ENCODE assay signal across 9 mouse cellular contexts in the genomic region with DNA sequence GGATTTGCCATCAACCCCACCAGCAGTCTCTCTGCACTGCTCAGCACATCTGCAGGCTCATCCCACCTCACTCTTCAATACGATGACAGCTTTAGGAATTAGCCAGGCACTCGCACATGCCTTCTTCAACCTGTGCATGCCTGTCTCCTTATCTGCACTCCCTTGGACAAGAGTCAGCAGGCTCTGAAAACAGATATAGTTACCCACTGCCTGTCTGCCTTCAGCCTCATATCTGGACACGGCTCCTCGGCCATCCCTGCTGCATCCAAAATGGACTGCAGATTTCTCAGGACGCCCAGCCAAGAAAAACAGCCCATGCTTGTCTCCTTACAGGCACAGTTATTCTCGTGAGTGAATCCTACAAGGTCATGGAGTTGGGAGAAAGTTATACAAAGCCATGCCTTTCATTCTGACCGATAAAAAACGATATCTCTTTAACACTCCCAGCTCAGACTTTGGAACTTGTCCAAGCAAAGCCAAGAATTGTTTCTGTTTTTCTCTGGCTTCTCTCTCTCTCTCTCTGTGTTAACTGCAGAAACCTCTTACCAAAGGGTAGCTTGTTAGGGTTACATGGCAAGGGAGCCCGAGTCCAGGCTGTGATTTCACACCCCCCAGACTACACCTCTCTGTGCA. TPM values are rescaled to one million over a fixed set of nuclear protein-coding genes. Genes with fewer than 3 reads are reported as not detected.
A peak's percentile ranks its signal among the peaks of the same experiment; 100 is the strongest.
DNase-seq lines count a peak whose midpoint lies in the region; ATAC-seq and TF ChIP-seq lines count a peak whose summit lies in the region.
"Had no signal": no experiment of that assay in that cellular context is flagged by ENCODE, and none has a peak within 500 bp of the region (broad histone marks: within the 10 kb centered on the region; RNA-seq: fewer than 3 reads in every experiment).

No protein-coding gene starts in this region.

- H3K9ac ChIP-seq in limb, embryonic 13.5 days, result no peak overlapping the region
- H3K9ac ChIP-seq in heart, embryonic 13.5 days, result peak overlapping the region; percentile 37; the same call in 1 of the 2 replicates
- H3K9ac ChIP-seq in limb, embryonic 15.5 days, result no peak overlapping the region
- 0 out of 2 replicates have a peak overlapping the region, but pooled peaks have one; percentile 7 for H3K9ac ChIP-seq in stomach, embryonic 16.5 days (ENCODE audit: low read length)
- no peak overlapping the region for H3K9ac ChIP-seq in midbrain, postnatal 0 days (replicated peaks; ENCODE audit: low read length, poor library complexity, severe bottlenecking)

- H3K36me3 ChIP-seq in limb, embryonic 13.5 days, result no peaks in the 10 kb centered on the region
- no peaks in the 10 kb centered on the region for H3K36me3 ChIP-seq in limb, embryonic 10.5 days
- no peaks in the 10 kb centered on the region for H3K36me3 ChIP-seq in heart, embryonic 13.5 days
- H3K36me3 ChIP-seq in limb, embryonic 15.5 days, result no peaks in the 10 kb centered on the region
- no peaks in the 10 kb centered on the region for H3K36me3 ChIP-seq in stomach, embryonic 16.5 days (ENCODE audit: control insufficient read depth, insufficient read depth, low read length)
- no peaks in the 10 kb centered on the region for H3K36me3 ChIP-seq in midbrain, postnatal 0 days (ENCODE audit: insufficient read depth, low read length)

- WGBS in limb, embryonic 13.5 days, result 59% methylated on average over 9 of the region's 9 CpGs
- 85% methylated on average over 9 of the region's 9 CpGs for WGBS in limb, embryonic 10.5 days
- WGBS in heart, embryonic 13.5 days, result 18% methylated on average over 9 of the region's 9 CpGs
- WGBS in limb, embryonic 15.5 days, result 42% methylated on average over 9 of the region's 9 CpGs
- WGBS in stomach, embryonic 16.5 days, result 31% methylated on average over 9 of the region's 9 CpGs
- 69% methylated on average over 9 of the region's 9 CpGs for WGBS in midbrain, postnatal 0 days

- DNase-seq in limb, embryonic 10.5 days (ENCODE audit: low spot score), result no peak
- no peak for DNase-seq in frontal cortex, postnatal 14 days (ENCODE audit: low spot score in 2 of 2)
- no peak for DNase-seq in midbrain, postnatal 0 days (ENCODE audit: low spot score)
- DNase-seq in cerebellum, postnatal 14 days, result no peak
- DNase-seq: right cerebral cortex, postnatal 4 days had no signal

- ATAC-seq in limb, embryonic 13.5 days (ENCODE audit: low FRiP score, low read depth), result no peak
- ATAC-seq in heart, embryonic 13.5 days (ENCODE audit: extremely low read depth, insufficient number of reproducible peaks, low FRiP score, low TSS enrichment), result peak; percentile 71
- no peak for ATAC-seq in limb, embryonic 15.5 days (ENCODE audit: insufficient number of reproducible peaks, low FRiP score, low TSS enrichment, low read depth)
- ATAC-seq in stomach, embryonic 16.5 days (ENCODE audit: insufficient read depth, low FRiP score), result peak; percentile 23; the same call in 1 of the 2 replicates
- ATAC-seq in midbrain, postnatal 0 days (ENCODE audit: low FRiP score), result no peak

- H3K4me1 ChIP-seq in limb, embryonic 13.5 days, result peaks cover 16% of the 10 kb centered on the region
- no peaks in the 10 kb centered on the region for H3K4me1 ChIP-seq in limb, embryonic 10.5 days
- peaks cover 49% of the 10 kb centered on the region for H3K4me1 ChIP-seq in heart, embryonic 13.5 days
- H3K4me1 ChIP-seq in limb, embryonic 15.5 days, result peaks cover 32% of the 10 kb centered on the region
- H3K4me1 ChIP-seq in stomach, embryonic 16.5 days (ENCODE audit: control insufficient read depth, insufficient read depth, low read length), result peaks cover 21% of the 10 kb centered on the region
- no peaks in the 10 kb centered on the region for H3K4me1 ChIP-seq in midbrain, postnatal 0 days (ENCODE audit: insufficient read depth, low read length)

- H3K9me3 ChIP-seq in limb, embryonic 13.5 days, result no peaks in the 10 kb centered on the region
- H3K9me3 ChIP-seq in limb, embryonic 10.5 days (replicated peaks), result no peaks in the 10 kb centered on the region
- no peaks in the 10 kb centered on the region for H3K9me3 ChIP-seq in heart, embryonic 13.5 days
- H3K9me3 ChIP-seq in limb, embryonic 15.5 days, result no peaks in the 10 kb centered on the region
- no peaks in the 10 kb centered on the region for H3K9me3 ChIP-seq in stomach, embryonic 16.5 days (replicated peaks; ENCODE audit: control insufficient read depth, low read length)
- no peaks in the 10 kb centered on the region for H3K9me3 ChIP-seq in midbrain, postnatal 0 days (ENCODE audit: low read length)

- H3K27ac ChIP-seq in limb, embryonic 13.5 days, result peak overlapping the region; percentile 28; the same call in 1 of the 2 replicates
- no peak overlapping the region for H3K27ac ChIP-seq in limb, embryonic 10.5 days
- H3K27ac ChIP-seq in heart, embryonic 13.5 days (replicated peaks), result peak overlapping the region; percentile 88
- H3K27ac ChIP-seq in limb, embryonic 15.5 days, result peak overlapping the region; percentile 38; the same call in 1 of the 2 replicates
- H3K27ac ChIP-seq in stomach, embryonic 16.5 days (ENCODE audit: low read length), result peak overlapping the region; percentile 53
- no peak overlapping the region for H3K27ac ChIP-seq in midbrain, postnatal 0 days (ENCODE audit: low read depth, low read length)

- no peak overlapping the region for H3K4me2 ChIP-seq in limb, embryonic 13.5 days (replicated peaks)
- peak overlapping the region; percentile 52 for H3K4me2 ChIP-seq in heart, embryonic 13.5 days
- no peak overlapping the region for H3K4me2 ChIP-seq in limb, embryonic 15.5 days
- H3K4me2 ChIP-seq in stomach, embryonic 16.5 days (ENCODE audit: low read depth, low read length), result no peak overlapping the region
- H3K4me2 ChIP-seq in midbrain, postnatal 0 days (ENCODE audit: low read depth, low read length, poor library complexity, severe bottlenecking), result no peak overlapping the region

- no peaks in the 10 kb centered on the region for H3K27me3 ChIP-seq in limb, embryonic 13.5 days
- H3K27me3 ChIP-seq in limb, embryonic 10.5 days (ENCODE audit: low read depth, poor library complexity, severe bottlenecking), result no peaks in the 10 kb centered on the region
- H3K27me3 ChIP-seq in heart, embryonic 13.5 days (replicated peaks), result peaks cover 11% of the 10 kb centered on the region
- H3K27me3 ChIP-seq in limb, embryonic 15.5 days, result no peaks in the 10 kb centered on the region
- H3K27me3 ChIP-seq in stomach, embryonic 16.5 days (ENCODE audit: control insufficient read depth, insufficient read depth, low read length), result no peaks in the 10 kb centered on the region
- H3K27me3 ChIP-seq in midbrain, postnatal 0 days (ENCODE audit: insufficient read depth, low read length), result no peaks in the 10 kb centered on the region

- no peak overlapping the region for H3K4me3 ChIP-seq in limb, embryonic 13.5 days
- no peak overlapping the region for H3K4me3 ChIP-seq in limb, embryonic 10.5 days
- H3K4me3 ChIP-seq in heart, embryonic 13.5 days, result no peak overlapping the region
- no peak overlapping the region for H3K4me3 ChIP-seq in limb, embryonic 15.5 days
- no peak overlapping the region for H3K4me3 ChIP-seq in stomach, embryonic 16.5 days (replicated peaks; ENCODE audit: low read length)
- H3K4me3 ChIP-seq in midbrain, postnatal 0 days (ENCODE audit: low read depth, low read length), result no peak overlapping the region

- no peak for TF ChIP-seq CTCF in midbrain, postnatal 0 days (IDR thresholded peaks at IDR 0.05)

RNA-seq across cellular contexts. Expression of gene Pik3r4, which starts 55.1 kb away (rescaled TPM):
- polyA plus RNA-seq in limb, embryonic 13.5 days (2015; fragmentation: Nextera tagmentation; extraction: Ambion mirVana), result 22.5 and 22.7 TPM in 2 replicates
- 23.7 and 26.6 TPM in 2 replicates for polyA plus RNA-seq in limb, embryonic 10.5 days (2016; fragmentation: Nextera tagmentation; extraction: Ambion mirVana)
- 12.9 and 15.2 TPM in 2 replicates for polyA plus RNA-seq in heart, embryonic 13.5 days (2015; fragmentation: Nextera tagmentation; extraction: Ambion mirVana)
- 17.0 and 20.5 TPM in 2 replicates for polyA plus RNA-seq in limb, embryonic 15.5 days (2015; fragmentation: Nextera tagmentation; extraction: Ambion mirVana)
- 17.2 and 18.7 TPM in 2 replicates for polyA plus RNA-seq in stomach, embryonic 16.5 days (2015; fragmentation: Nextera tagmentation; extraction: Ambion mirVana)
- total RNA-seq in midbrain, postnatal 0 days (2014; rRNA removed), result 25.5 and 35.9 TPM in 2 replicates
- 12.3 and 12.8 TPM in 2 replicates for polyA plus RNA-seq in midbrain, postnatal 0 days (2015; fragmentation: Nextera tagmentation; extraction: Ambion mirVana)

Comparison
In these comparisons a context has a peak if more than half of its experiments do, and no peak if none do; other contexts are left out.
1. H3K27ac ChIP-seq: peak in limb, embryonic 13.5 days (single experiment), heart, embryonic 13.5 days (single experiment), limb, embryonic 15.5 days (single experiment) and stomach, embryonic 16.5 days (single experiment); none in limb, embryonic 10.5 days (single experiment) and midbrain, postnatal 0 days (single experiment).
2. ATAC-seq: peak in heart, embryonic 13.5 days (single experiment) and stomach, embryonic 16.5 days (single experiment); none in limb, embryonic 13.5 days (single experiment), limb, embryonic 15.5 days (single experiment) and midbrain, postnatal 0 days (single experiment).
3. H3K9ac ChIP-seq: peak in heart, embryonic 13.5 days (single experiment) and stomach, embryonic 16.5 days (single experiment); none in limb, embryonic 13.5 days (single experiment), limb, embryonic 15.5 days (single experiment) and midbrain, postnatal 0 days (single experiment).